Mouse (Mus musculus) layer of hippocampus, adult 18-20 months (tissue): Measurements from ENCODE around the gene Sarm1. TPM values are rescaled to one million over a fixed set of nuclear protein-coding genes. Genes with fewer than 3 reads are reported as not detected.

Experiments used
- total RNA-seq, 2 experiments: library from RNA; stranded (reverse); gene quantifications; 2 replicates each; pipeline ENCODE4 v1.2.3; 2021

Sarm1 gene
- total RNA-seq, 2 experiments from 2014 or later: 36.1 to 38.8 TPM

Other genes starting within 250 kb of the Sarm1 start
- gene 2610507B11Rik, start 236.0 kb downstream of the Sarm1 start, total RNA-seq: 100 to 1,000 TPM; 183 to 188 TPM
- 1 to 10 TPM; 7.4 TPM for gene BC030499, start 206.9 kb downstream of the Sarm1 start, total RNA-seq
- 1 to 10 TPM; 5.7 to 7.1 TPM for gene Spag5, start 196.2 kb downstream of the Sarm1 start, total RNA-seq
- 100 to 1,000 TPM; 856 to 892 TPM for gene Aldoc, start 174.8 kb downstream of the Sarm1 start, total RNA-seq
- gene Pigs, start 169.3 kb downstream of the Sarm1 start, total RNA-seq: 10 to 100 TPM; 59.0 to 62.0 TPM
- gene Unc119, start 154.3 kb downstream of the Sarm1 start, total RNA-seq: 10 to 100 TPM; 33.0 to 33.5 TPM
- not detected for gene Foxn1, start 111.2 kb downstream of the Sarm1 start, total RNA-seq
- gene Slc13a2, start 75.5 kb downstream of the Sarm1 start, total RNA-seq: not detected
- 10 to 100 TPM; 10.9 to 11.7 TPM for gene Slc46a1, start 32.1 kb downstream of the Sarm1 start, total RNA-seq
- 10 to 100 TPM; 52.7 to 53.9 TPM for gene Vtn, start 1.3 kb upstream of the Sarm1 start, total RNA-seq
- 1 to 10 TPM; 5.3 to 5.7 TPM for gene Sebox, start 5.7 kb upstream of the Sarm1 start, total RNA-seq
- 10 to 100 TPM; 44.8 to 47.1 TPM for gene Tmem199, start 14.4 kb upstream of the Sarm1 start, total RNA-seq
- 100 to 1,000 TPM; 118 to 119 TPM for gene Poldip2, start 14.4 kb upstream of the Sarm1 start, total RNA-seq
- gene Tnfaip1, start 38.6 kb upstream of the Sarm1 start, total RNA-seq: 10 to 100 TPM; 29.1 to 29.8 TPM
- 10 to 100 TPM; 73.8 to 78.2 TPM for gene Ift20, start 38.6 kb upstream of the Sarm1 start, total RNA-seq
- gene Tmem97, start 53.0 kb upstream of the Sarm1 start, total RNA-seq: 10 to 100 TPM; 11.7 to 14.6 TPM
- 10 to 100 TPM; 41.8 to 42.0 TPM for gene Nlk, start 199.6 kb upstream of the Sarm1 start, total RNA-seq